In genomic region chr1:34468500-34468899, GRCm38 (mm10) we compare ENCODE assay signal across 1 mouse cellular context.
TF ChIP-seq lines count a peak whose summit lies in the region.

No protein-coding gene starts in this region.

TF ChIP-seq in MEL, 35 proteins besides CTCF, POLR2A, EP300 and RAD21:
- no peak for TF ChIP-seq MEF2A (IDR thresholded peaks at IDR 0.05; ENCODE audit: extremely low read depth, insufficient replicate concordance, low read depth, low read length, poor library complexity, severe bottlenecking)
- TF ChIP-seq ETS1 (IDR thresholded peaks at IDR 0.05; ENCODE audit: low read depth, low read length), result no peak
- TF ChIP-seq POLR2AphosphoS2 (IDR thresholded peaks at IDR 0.05; ENCODE audit: low read length), result no peak
- no peak for TF ChIP-seq MYC (IDR thresholded peaks at IDR 0.05; ENCODE audit: low read depth, low read length)
- no peak for TF ChIP-seq GABPA (IDR thresholded peaks at IDR 0.05; ENCODE audit: low read depth, low read length)
- TF ChIP-seq ZKSCAN1 (IDR thresholded peaks at IDR 0.05; ENCODE audit: low read depth, low read length), result no peak
- TF ChIP-seq ZMIZ1 (IDR thresholded peaks at IDR 0.05; ENCODE audit: low read depth, low read length), result no peak
- no peak for TF ChIP-seq ZC3H11A (IDR thresholded peaks at IDR 0.05; ENCODE audit: low read depth, low read length)
- TF ChIP-seq MAFK (IDR thresholded peaks at IDR 0.05; ENCODE audit: borderline replicate concordance, low read depth, low read length), result no peak
- TF ChIP-seq MXI1 (IDR thresholded peaks at IDR 0.05; ENCODE audit: low read depth, low read length), result no peak
- TF ChIP-seq SMC3 (IDR thresholded peaks at IDR 0.05; ENCODE audit: low read depth, low read length), result no peak
- no peak for TF ChIP-seq CHD2 (IDR thresholded peaks at IDR 0.05; ENCODE audit: low read length)
